Mouse (Mus musculus): ENCODE data around the gene Gnaq.

DNA sequence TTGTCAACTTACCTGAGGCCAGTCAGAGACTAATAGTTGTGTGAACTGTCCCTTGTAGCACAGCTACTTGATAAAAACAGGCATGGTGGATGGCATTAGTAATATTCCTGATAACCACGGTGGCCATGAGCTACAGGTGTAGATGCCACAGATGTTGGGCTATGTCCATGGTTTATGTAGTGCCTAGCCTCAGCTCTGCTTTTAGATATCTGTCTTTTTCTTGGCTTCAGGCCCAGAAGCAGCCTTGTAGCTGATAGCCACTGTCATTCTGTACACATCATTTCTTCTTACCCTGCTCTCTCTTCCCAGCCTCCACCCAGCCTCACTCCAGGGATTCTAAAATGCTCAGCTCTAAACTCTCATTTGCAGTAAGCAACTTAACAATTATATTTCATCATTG, 128.3 kb downstream of the Gnaq start:
- TF ChIP-seq CHD2 (IDR thresholded peaks at IDR 0.05; ENCODE audit: low read depth, low read length) (no peak), HCFC1 (IDR thresholded peaks at IDR 0.05; ENCODE audit: borderline replicate concordance, insufficient read depth, low read length) (no peak), ZNF384 (IDR thresholded peaks at IDR 0.05; ENCODE audit: low read depth, low read length) (no peak)

Data from ES-E14 (cell line).